Mouse (Mus musculus) forebrain, embryonic 10.5 days (tissue): ENCODE measurements around the gene Trim69. TPM values are rescaled to one million over a fixed set of nuclear protein-coding genes. Genes with fewer than 3 reads are reported as not detected.

Source experiments
- DNase-seq: peaks from one replicate; pipeline ENCODE4 v3.0.0-alpha.2; 2017; ENCODE audit warnings: low spot score; ENCODE audit errors: extremely low spot score
- H3K27ac ChIP-seq: fragments of 300-500 bp; sonication (generic); 2 replicates; pipeline ENCODE4 v1.5.1; 2016; ENCODE audit warnings: mild to moderate bottlenecking
- H3K27me3 ChIP-seq: fragments of 300-500 bp; sonication (generic); 2 replicates; pipeline ENCODE4 v1.6.1; 2016; ENCODE audit warnings: mild to moderate bottlenecking; ENCODE audit not compliant: poor library complexity, severe bottlenecking
- H3K36me3 ChIP-seq: fragments of 300-500 bp; sonication (generic); replicated peaks from 2 replicates; pipeline ENCODE4 v1.6.1; 2016; ENCODE audit warnings: mild to moderate bottlenecking, moderate library complexity
- H3K4me1 ChIP-seq: fragments of 300-500 bp; sonication (generic); 2 replicates; pipeline ENCODE4 v1.6.1; 2016
- H3K4me3 ChIP-seq: fragments of 300-500 bp; sonication (generic); 2 replicates; pipeline ENCODE4 v1.5.1; 2016; ENCODE audit warnings: mild to moderate bottlenecking, moderate library complexity
- H3K9me3 ChIP-seq: fragments of 300-500 bp; sonication (generic); 2 replicates; pipeline ENCODE4 v1.6.1; 2016; ENCODE audit warnings: mild to moderate bottlenecking, moderate library complexity
- WGBS: fragments of 180-500 bp; shearing (Covaris S2); methylation state at CpG from one replicate; pipeline ENCODE4 v1.1.7; 2016; 5-methylcytosine and 5-hydroxymethylcytosine counted together
- polyA plus RNA-seq: library from polyadenylated mRNA; unstranded; fragments of >200 nt; fragmentation: Nextera tagmentation; extraction: Ambion mirVana; gene quantifications from 2 replicates; pipeline ENCODE4 v1.2.1, GENCODE M21; 2016

The Trim69 gene
- polyA plus RNA-seq, 1 experiment from 2014 or later = not detected

DNA sequence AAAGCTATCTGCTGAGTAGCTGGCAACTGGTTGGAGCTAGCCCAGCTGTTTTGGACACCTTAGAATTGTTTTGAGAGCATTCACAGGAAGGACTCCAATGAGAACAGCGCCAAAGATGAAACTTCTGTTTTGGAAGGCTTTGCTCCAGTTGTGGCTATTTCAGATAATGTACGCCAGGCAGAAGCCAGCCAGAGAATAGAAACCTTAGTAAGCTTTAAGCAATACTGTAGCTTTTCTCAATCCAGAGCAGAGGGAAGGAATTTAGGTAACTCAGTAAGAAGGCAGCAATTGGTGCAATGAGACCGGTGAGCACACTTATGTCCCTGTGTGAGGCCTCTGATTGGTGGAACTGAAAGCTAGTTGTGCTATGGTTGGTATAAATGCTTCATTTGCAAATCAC is 17.4 kb upstream of the Trim69 start:
- H3K27me3 ChIP-seq = no peaks in the 10 kb centered on the region
- H3K27ac ChIP-seq = no peak overlapping the region
- DNase-seq = no peak
- WGBS = 95% methylated on average over 3 of the region's 3 CpGs
- H3K36me3 ChIP-seq = no peaks in the 10 kb centered on the region
- peaks cover 9% of the 10 kb centered on the region for H3K4me1 ChIP-seq
- no peaks in the 10 kb centered on the region for H3K9me3 ChIP-seq
- no peak overlapping the region for H3K4me3 ChIP-seq

DNA sequence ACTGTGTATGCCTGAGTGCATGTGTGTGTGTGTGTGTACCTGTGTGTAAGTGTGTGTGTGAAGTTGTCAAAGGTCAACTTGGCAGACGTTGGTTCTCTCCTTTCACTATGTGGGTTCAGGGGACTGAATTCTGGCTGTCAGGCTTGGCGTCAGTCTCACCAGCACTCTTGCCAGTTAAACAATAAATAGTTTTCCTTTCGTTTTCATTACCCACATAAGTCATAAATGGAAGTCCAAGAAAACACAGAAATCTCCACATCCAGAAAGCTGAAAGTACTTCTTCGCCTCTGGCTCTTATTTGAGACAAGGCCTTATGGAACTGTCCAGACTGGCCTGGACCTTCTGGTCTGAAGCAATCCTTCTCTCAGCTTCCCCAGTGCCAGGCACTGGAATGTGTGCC is 14.7 kb upstream of the Trim69 start:
- Histone ChIP-seq H3K27me3 (peaks cover 12% of the 10 kb centered on the region), H3K9me3 (no peaks in the 10 kb centered on the region), H3K4me3 (no peak overlapping the region), H3K4me1 (peaks cover 19% of the 10 kb centered on the region), H3K36me3 (no peaks in the 10 kb centered on the region), H3K27ac (no peak overlapping the region)
- no peak for DNase-seq
- WGBS = 80% methylated on average over 4 of the region's 4 CpGs

DNA sequence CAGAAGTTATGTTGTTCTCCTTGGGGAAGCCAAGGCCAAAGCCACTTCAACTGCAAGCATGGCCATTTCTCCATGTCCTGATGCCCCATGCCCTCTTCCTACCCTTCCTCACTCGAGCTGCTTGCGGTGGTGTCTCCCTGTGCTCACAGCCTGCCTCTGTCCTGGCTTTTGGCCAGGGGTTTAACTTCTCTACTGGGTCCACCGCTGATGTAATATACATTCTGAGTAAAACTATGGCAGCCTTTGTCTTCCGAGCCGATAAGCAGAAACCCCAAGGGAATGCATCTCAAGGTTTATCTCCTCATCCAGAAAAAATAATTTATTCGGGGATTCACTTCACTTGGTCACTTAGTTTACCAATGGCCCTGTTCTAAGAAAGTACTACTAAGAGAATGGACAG is 13.8 kb upstream of the Trim69 start:
- Histone ChIP-seq H3K27me3 (peaks cover 12% of the 10 kb centered on the region), H3K4me3 (no peak overlapping the region), H3K27ac (no peak overlapping the region), H3K4me1 (peaks cover 19% of the 10 kb centered on the region), H3K36me3 (peaks cover 6% of the 10 kb centered on the region), H3K9me3 (no peaks in the 10 kb centered on the region)
- 86% methylated on average over 6 of the region's 6 CpGs for WGBS
- DNase-seq = no peak

DNA sequence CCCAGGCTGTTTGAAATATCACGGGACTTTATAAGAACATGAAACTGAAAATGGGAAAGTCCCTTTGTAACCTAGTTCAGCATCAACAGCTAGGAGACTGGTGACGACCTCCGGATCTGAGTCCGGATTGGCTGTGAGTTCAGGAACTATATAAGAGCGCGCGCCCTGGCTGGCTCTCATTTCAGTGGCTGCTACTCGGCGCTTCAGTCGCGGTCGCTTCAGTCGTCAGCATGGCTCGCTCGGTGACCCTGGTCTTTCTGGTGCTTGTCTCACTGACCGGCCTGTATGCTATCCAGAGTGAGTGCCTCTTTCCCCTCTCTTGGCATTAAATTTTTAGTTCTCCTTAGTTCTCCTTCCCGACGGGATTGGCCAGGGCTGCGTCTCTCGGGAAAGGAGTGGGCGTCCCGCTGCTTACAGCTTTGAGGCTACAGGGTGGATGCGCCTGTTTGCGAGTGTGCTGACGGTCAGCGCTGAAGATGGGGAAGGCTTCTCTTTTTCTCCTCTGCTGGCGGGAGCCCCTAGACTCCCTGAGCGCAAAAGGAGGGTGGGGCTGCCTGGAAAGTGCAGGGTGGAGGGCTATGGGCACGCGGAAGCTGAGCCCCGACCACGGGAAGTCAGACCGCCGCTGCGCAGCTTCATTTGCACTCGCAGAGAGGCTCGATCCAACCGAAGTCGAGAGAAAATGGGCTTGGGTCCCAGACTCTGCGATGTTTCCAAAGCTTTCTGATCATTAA is 12.8 kb upstream of the Trim69 start, which contains the start of gene B2m:
B2m (plus strand) TSS at position 179 of the 734 bp plus-strand sequence.
- peak within 1 kb of the TSS; percentile 87 for H3K27ac ChIP-seq
- WGBS = under 1% methylated on average over 40 of the region's 40 CpGs
- peak within 1 kb of the TSS; percentile 78 for H3K4me3 ChIP-seq
- peak; percentile 94 for DNase-seq
- no peaks in the 10 kb centered on the region for H3K9me3 ChIP-seq
- peaks cover 12% of the 10 kb centered on the region for H3K27me3 ChIP-seq
- peaks cover 19% of the 10 kb centered on the region for H3K4me1 ChIP-seq
- peaks cover 12% of the 10 kb centered on the region for H3K36me3 ChIP-seq

DNA sequence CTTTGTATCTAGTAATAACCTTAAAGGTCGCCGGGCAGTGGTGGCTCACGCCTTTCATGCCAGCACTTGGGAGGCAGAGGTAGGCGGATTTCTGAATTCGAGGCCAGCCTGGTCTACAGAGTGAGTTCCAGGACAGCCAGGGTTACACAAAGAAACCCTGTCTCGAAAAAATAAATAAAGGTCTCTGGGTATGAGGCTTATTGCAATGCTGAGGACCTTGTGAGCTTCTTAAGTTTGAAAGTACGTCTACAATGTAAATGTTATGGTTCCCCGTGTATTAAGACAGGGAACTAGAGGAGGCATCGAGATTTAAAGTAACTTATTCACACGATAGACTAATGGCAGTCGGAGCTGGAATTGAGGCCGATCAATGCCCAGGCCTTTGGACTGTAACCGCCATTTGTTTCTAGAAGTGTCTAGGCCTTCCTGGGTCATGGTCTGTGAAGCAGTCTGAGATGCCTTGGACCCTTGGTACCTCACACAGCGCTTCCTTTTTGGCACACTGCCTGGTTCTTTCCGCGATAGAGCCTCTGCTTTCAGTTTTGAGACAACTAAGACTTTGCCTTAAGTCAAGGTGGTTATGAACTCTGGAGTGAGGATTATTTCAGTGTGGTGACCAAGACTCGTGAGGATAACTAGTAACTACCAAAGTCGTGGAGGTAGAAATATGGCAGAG is 12.1 kb upstream of the Trim69 start:
- Histone ChIP-seq H3K36me3 (peaks cover 16% of the 10 kb centered on the region), H3K27ac (peak overlapping the region; percentile 87), H3K27me3 (peaks cover 12% of the 10 kb centered on the region), H3K9me3 (no peaks in the 10 kb centered on the region), H3K4me1 (peaks cover 19% of the 10 kb centered on the region), H3K4me3 (peak overlapping the region; percentile 78)
- 42% methylated on average over 18 of the region's 18 CpGs for WGBS
- no peak for DNase-seq

DNA sequence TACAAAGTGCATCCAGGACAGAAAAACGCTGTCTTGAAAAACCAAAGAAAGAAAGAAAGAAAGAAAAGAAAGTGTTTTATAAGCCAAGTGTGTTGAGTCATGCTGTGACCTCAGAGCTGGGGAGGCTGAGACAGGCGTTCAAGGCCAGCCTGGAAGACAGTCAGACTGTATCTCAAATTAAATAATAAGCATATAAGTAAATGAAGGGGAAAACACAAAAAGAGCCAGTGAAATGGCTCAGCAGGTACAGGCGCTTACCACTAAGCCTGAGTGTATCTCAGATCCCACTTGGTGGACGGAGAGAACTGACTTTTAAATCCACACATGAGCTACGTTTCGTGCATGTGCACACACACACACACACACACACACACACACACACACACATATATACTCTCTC is 11.2 kb upstream of the Trim69 start:
- Histone ChIP-seq H3K27me3 (peaks cover 12% of the 10 kb centered on the region), H3K4me3 (no peak overlapping the region), H3K9me3 (no peaks in the 10 kb centered on the region), H3K4me1 (peaks cover 19% of the 10 kb centered on the region), H3K36me3 (peaks cover 19% of the 10 kb centered on the region), H3K27ac (no peak overlapping the region)
- DNase-seq = no peak
- WGBS = 90% methylated on average over 6 of the region's 6 CpGs

DNA sequence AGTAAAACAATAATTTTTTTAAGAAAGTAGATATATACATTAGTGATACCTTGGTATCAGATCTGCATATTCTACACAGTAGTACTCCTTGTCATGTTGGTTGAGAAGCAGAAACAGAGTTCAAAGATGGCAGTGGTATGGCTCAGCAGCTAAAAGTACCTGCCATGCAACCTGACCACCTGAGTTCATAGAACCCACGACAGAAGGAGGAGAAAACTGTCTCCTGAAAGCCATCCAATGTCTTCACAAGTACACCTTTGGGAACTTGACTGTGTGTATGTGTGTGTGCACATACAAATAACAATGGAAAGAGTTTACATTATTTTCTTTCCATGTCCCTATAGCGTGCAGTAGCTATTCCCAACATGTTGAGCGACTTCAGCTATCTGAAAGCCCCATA is 10.8 kb upstream of the Trim69 start:
- Histone ChIP-seq H3K4me1 (peaks cover 19% of the 10 kb centered on the region), H3K27me3 (peaks cover 12% of the 10 kb centered on the region), H3K27ac (no peak overlapping the region), H3K4me3 (no peak overlapping the region), H3K9me3 (no peaks in the 10 kb centered on the region), H3K36me3 (peaks cover 23% of the 10 kb centered on the region)
- 78% methylated on average over 3 of the region's 3 CpGs for WGBS
- DNase-seq = no peak

DNA sequence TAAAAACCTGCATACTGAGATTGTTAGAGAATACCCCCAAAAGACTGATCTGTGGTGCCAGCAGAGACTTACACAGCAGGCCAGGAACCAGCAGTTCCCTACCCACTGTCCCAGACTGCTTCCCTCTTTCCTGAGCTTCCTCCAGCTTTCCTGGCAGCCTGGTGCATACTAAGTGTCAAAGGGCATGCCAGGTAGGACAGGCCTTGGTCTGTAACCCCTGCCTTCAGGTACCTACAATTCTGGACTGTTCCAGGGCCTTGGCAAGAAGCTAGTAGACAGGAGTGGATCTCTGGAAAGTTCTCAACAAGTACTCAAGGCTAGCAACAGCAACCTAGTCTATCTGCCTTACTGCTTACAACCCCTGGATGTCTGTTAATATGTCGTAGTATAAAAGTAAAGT is 9.3 kb upstream of the Trim69 start:
- H3K9me3 ChIP-seq = no peaks in the 10 kb centered on the region
- peaks cover 12% of the 10 kb centered on the region for H3K27me3 ChIP-seq
- H3K4me3 ChIP-seq = no peak overlapping the region
- H3K36me3 ChIP-seq = peaks cover 32% of the 10 kb centered on the region
- no peak overlapping the region for H3K27ac ChIP-seq
- 88% methylated on average over 1 of the region's 1 CpGs for WGBS
- H3K4me1 ChIP-seq = peaks cover 19% of the 10 kb centered on the region
- DNase-seq = no peak

DNA sequence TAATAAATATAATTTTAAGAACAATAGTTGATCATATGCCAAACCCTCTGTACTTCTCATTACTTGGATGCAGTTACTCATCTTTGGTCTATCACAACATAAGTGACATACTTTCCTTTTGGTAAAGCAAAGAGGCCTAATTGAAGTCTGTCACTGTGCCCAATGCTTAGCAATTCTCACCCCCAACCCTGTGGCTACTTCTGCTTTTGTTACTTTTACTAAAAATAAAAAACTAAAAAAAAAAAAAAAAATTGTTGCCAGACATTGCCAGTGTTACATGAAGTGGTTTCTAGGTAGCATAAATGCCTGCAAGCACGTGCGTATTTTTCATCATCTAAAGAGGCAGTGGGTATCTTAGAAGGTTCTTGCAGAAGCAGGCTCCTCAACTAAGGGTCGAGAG is 7.7 kb upstream of the Trim69 start:
- Histone ChIP-seq H3K36me3 (peaks cover 32% of the 10 kb centered on the region), H3K27me3 (peaks cover 12% of the 10 kb centered on the region), H3K4me1 (peaks cover 10% of the 10 kb centered on the region), H3K4me3 (no peak overlapping the region), H3K27ac (no peak overlapping the region), H3K9me3 (no peaks in the 10 kb centered on the region)
- no peak for DNase-seq
- 80% methylated on average over 3 of the region's 3 CpGs for WGBS

DNA sequence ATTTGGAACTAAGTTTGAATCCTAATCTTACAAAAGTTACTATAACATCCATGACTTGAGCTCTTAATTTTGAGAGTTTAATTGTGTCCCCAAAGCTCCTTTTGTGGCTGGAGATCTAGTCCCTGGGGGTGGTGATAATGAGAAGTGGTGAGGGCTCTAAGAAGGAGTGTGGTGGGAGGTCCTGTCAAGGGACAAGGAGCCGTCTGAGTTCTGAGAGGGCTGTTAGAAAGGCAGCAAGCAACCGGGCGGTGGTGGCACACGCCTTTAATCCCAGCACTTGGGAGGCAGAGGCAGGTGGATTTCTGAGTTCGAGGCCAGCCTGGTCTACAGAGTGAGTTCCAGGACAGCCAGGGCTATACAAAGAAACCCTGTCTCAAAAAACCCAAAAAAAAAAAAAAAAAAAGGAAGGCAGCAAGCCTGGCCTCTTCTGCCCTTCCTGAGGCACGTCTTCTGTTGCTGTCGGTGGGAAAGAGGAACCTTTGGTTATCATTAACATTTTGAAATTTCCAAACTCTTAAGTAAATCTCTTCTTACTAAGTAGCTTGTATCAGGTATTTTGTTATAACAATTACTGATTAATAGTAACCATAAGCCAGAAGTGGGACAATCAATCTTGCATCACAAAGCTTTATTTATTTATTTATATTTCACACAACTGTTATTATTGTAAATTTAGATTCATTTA is 6.7 kb upstream of the Trim69 start:
- DNase-seq = no peak
- 86% methylated on average over 7 of the region's 7 CpGs for WGBS
- H3K9me3 ChIP-seq = no peaks in the 10 kb centered on the region

DNA sequence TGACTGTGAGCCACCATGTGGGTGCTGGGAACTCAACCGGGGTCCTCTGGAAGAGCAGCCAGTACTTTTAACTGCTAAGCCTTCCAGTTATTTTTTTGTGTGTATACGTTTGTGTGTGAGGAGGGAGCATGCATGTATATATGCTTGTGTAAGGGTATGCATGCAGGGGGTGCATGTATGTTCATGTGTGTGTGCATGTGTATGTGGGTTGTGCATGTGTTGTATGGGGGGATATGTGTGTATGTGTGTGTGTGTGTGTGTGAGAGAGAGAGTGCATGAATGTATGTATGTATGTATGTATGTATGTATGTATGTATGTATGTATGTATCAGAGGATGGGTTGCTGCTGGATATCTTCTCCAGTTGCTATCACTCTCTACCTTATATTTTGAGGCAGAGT is 6.0 kb upstream of the Trim69 start:
- Histone ChIP-seq H3K9me3 (no peaks in the 10 kb centered on the region), H3K4me1 (no peaks in the 10 kb centered on the region), H3K27me3 (no peaks in the 10 kb centered on the region), H3K27ac (no peak overlapping the region), H3K36me3 (peaks cover 32% of the 10 kb centered on the region), H3K4me3 (no peak overlapping the region)
- no peak for DNase-seq
- 91% methylated on average over 2 of the region's 2 CpGs for WGBS

More for the DNA sequence above, 6.7 kb upstream of the Trim69 start:
- H3K27me3 ChIP-seq = peaks cover 6% of the 10 kb centered on the region
- H3K27ac ChIP-seq = no peak overlapping the region
- H3K4me3 ChIP-seq = no peak overlapping the region
- peaks cover 3% of the 10 kb centered on the region for H3K4me1 ChIP-seq
- H3K36me3 ChIP-seq = peaks cover 32% of the 10 kb centered on the region

DNA sequence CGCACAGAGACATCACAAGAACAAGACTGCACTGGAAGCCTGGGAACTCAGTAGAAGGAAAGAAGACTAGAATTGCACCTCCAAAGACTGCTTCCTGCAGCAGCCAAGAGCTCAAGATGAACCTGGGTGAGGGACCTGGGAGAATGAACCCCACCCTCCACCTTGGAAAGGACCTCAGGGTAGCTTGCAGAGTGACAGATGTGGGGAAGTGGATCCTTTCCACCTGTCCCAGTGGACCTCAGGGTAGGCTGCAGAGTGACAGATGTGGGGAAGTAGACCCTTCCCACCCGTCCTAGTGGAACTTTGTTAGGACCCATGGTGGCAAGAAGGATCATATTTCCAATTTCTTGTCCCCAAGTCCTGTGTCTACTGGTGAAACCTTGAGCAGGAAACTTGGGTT is 5.2 kb upstream of the Trim69 start:
- H3K36me3 ChIP-seq = peaks cover 32% of the 10 kb centered on the region
- no peaks in the 10 kb centered on the region for H3K4me1 ChIP-seq
- no peak overlapping the region for H3K27ac ChIP-seq
- H3K9me3 ChIP-seq = no peaks in the 10 kb centered on the region
- no peak for DNase-seq
- WGBS = 90% methylated on average over 2 of the region's 2 CpGs
- no peak overlapping the region for H3K4me3 ChIP-seq
- H3K27me3 ChIP-seq = no peaks in the 10 kb centered on the region
